Mouse (Mus musculus) liver, embryonic 14.5 days (tissue): Measurements from ENCODE around the gene Atad3a.

Experiments
- CTCF ChIP-seq: IDR thresholded peaks from 2 replicates; pipeline ENCODE4 v1.5.1; 2016; ENCODE audit warnings: antibody characterized with exemption, low read depth, control low read depth
- EP300 ChIP-seq: IDR thresholded peaks from 2 replicates; pipeline ENCODE4 v1.6.1; 2016; ENCODE audit warnings: antibody characterized with exemption, low read depth

DNA sequence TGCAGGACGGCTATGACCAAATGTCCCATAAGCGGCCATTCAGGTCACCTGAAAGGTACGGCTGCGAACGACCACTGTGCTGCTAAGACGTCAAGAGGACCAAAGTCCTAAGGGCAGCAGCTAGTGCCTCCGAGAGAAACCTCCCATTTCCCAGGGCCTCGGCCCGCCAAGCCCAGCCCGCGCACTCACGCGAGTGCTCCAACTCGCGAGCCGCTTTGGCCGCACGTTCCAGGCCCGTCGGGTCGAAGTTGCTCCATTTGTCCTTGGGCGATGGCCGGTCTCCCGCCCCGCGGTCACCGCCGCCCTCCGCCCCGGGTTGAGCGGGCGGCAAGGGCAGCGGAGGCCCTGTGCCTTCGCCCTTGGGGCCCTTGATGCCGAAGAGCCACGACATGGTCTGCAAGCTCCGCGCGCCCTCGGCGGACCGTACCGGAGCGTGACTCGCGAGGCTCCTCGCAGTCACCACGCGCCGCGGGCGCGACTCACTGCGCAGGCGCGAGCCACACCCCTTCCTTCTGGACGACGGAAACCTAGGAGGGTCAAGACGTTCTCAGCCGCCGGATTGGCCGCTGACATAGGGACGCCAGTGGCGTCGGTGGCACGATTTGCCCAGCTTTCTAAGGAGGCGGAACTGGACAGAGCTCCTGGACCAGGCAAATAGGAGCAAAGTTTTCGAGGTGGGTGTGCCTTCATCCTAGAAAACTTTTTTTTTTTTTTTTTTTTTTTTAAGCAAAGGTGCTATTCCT, at the start of gene Atad3a:
- TF ChIP-seq CTCF (no peak), EP300 (no peak)
